Mouse (Mus musculus) left cerebral cortex, adult 9 months (tissue): ENCODE results near the gene Macrod1.

Source experiments
- DNase-seq, 2 experiments: peaks; one replicate each; pipeline ENCODE4 v3.0.0; 2022; ENCODE audit warnings: low spot score in 2 of 2

Gene Macrod1

GRCm38 (mm10) chr19:7168423-7168822 is 111.8 kb downstream of the Macrod1 start:
- DNase-seq, result no peak

- no peak for DNase-seq
Measured at GRCm38 (mm10) chr19:7170916-7171315, 114.3 kb downstream of the Macrod1 start.

GRCm38 (mm10) chr19:7171447-7171846 is 114.8 kb downstream of the Macrod1 start:
- no peak for DNase-seq

GRCm38 (mm10) chr19:7172051-7172866 is 115.6 kb downstream of the Macrod1 start:
- DNase-seq, result peak in 1 of 2 experiments; percentile 72

DNA sequence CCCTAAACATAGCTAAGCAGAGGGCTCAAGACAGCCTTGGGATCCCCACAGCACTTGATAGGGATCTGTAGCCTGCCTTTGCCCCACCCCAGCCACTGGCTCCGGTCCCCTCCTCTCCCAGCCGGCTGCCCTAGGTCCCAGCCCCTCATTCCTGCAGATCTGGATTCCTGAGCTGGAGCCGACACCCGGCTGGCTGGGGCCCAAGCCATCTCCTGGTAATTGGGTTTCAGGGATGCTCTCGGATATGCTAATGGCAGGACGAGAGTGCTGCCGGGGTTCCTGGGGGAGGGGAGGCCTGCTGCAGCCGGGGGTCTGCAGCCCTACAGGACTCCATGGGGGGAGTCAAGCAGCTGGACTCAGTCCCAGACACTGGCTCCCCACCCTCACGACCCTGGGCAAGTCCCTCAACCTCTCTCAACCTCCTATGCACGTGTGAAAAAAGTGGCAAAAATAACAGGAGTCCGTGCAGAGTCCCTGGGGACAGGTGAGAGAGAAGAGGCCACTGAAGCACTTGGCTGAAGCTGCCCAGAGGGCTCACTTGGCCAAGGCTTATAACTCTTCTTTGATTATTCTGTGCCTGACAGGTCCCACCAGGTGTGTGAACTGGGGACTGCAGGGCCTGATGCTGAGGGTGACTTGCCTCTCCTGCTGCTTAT is 119.6 kb downstream of the Macrod1 start:
- DNase-seq, result no peak

DNA sequence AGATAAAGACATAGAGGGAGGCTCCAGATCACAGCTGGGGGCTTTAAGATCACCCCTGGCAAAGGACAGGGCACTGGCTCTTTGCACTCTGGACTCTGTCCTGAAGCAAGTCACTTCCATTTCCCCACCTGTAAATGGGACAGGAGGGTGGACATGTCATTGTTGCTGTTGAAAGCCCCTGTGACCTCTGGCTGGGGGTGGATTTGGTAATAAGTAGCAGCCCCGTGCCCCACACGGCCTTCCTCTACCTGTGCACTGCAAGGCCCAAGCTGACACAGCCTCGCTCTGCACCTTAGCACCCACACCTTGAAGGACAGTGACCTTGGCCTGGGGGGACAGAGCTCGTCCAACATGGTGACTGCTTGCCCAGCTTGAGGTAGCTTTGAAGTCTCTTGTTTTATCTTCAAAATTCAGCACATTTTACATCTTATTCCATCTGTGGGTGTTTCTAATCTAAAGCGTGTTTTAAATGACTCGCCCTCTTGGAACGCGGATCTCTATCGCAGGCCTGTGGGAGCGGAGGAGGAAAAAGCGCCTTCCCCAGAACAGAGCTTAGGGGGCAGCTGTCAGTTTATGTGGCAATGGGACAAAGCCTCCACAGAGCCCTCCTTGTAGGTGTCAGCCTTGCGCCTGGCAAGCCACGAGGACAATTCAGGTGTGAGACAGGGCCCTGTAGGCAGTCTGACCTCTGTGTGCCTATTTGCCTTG is 121.3 kb downstream of the Macrod1 start:
- DNase-seq, result no peak

DNA sequence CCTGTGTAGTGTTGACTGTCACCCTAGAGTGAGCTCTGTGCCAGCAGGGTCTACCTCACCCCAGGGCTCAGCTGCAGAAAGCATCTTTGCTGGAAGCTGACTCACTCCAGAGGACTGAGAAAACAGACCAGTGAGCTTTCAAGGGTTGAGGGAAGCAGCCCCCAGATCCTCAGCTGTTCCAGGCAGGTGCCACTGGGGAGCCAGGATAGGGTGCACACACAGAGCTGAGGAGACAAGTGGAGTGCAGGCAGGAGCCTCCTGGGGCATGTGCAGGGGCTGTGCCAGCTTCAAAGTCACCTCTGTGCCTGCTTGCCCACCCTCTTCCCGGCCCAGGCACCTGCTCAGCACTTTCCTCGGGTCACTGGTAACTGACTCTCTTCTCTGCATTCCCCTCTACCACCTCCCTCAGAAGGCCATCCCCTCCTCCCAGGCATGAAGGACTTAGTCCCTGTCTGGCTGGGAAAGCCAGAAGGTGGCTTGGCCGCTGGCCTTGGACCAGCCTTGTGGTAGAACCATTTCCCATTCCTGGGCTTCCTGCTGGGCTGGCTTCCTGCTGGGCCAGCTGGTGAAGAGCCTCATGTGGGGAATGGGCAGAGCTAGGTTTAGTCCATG is 122.3 kb downstream of the Macrod1 start:
- DNase-seq, result no peak

DNA sequence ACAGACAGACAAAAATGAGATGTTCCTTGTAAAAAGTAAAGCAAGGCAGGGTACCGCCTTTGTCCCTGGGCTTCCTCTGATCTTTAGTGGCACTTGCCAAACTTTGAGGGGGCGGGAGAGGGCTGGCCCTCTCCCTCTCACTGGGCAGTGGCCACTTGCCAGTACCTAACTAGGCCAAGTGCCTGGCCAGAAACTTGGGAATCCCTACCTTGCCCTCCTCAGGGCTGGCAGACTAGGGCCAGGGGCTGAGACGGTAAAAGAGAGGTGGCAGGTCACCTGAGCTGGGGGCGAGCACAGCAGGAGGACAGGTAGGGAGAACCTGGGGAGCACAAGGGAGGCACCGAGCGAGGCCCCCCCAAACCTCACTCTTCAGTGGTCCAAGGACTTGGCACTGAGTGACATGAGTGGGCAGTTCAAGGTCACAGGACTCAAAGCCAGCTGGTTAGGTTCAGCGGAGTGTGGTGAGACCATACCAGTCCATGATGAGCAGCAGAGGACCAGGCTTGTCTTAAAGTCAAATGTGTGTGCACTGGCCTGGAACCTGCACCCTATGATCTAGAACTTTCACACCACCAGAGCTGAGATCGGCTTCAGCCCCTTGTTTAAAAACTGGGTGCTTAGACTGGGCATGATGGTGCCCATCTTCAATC is 124.3 kb downstream of the Macrod1 start:
- no peak for DNase-seq

- DNase-seq, result no peak
Measured at GRCm38 (mm10) chr19:7181496-7181895, 124.9 kb downstream of the Macrod1 start.

GRCm38 (mm10) chr19:7182273-7182949 is 125.8 kb downstream of the Macrod1 start:
- peak in 1 of 2 experiments; percentile 62 for DNase-seq

DNA sequence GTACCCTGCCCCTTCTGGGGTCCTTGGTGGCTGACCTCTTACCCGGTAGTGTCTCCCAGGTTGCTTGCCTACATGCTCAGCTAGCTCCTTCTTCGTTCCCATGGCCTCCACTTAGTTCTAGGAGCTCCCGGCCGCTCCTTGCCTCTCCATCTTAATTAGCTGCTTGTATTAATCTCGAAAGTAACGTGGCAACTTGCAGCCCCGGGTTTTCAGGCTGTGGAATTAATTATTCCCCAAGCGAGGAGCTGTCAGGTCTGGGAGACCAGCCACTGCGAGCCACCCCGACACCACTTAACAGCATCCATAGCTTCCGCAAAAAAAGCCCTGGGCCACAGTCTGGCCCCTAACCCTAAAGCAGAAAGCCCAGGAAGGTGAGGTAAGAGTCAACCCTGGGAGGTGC is 126.8 kb downstream of the Macrod1 start:
- DNase-seq, result no peak

DNA sequence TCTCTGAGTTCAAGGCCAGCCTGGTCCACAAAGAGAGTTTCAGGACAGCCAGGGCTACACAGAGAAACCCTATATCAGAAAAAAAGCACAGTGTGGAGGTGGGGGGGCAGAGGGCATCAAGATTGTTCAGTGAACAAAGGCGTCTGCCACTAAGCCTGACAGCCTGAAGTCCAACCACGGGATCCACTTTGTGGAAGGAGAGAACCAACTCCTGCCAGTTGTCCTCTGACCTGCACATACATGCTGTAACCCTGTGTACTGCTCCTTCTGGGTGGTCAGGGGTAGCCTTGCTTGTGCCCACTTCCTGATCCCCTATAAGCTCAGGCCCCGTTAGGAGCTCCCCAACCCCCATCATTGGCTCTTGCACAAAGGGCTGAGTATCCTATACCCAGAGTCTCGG is 128.4 kb downstream of the Macrod1 start:
- DNase-seq, result no peak

GRCm38 (mm10) chr19:7185715-7186291 is 129.2 kb downstream of the Macrod1 start:
- no peak for DNase-seq

- DNase-seq, result no peak
Measured at GRCm38 (mm10) chr19:7187157-7187556, 130.5 kb downstream of the Macrod1 start.

DNA sequence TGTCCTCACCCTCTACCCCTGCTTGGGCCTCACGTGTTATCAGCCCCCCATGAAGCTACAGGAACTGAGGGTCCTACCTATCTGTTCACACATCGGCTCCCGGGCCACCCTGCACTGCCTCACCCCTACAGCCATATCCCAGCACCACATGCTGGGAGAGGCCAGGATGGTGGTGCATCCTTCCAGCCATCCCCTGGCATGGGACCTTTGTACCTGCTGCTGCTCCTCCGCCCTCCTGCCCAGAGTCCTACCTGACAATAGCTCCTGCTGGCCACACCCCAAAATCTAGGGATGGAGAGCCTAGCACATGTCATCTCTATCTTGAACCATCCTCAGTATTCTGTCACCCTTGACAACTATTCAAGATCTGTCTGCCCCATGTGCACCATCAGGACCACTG is 132.4 kb downstream of the Macrod1 start:
- DNase-seq, result no peak

DNA sequence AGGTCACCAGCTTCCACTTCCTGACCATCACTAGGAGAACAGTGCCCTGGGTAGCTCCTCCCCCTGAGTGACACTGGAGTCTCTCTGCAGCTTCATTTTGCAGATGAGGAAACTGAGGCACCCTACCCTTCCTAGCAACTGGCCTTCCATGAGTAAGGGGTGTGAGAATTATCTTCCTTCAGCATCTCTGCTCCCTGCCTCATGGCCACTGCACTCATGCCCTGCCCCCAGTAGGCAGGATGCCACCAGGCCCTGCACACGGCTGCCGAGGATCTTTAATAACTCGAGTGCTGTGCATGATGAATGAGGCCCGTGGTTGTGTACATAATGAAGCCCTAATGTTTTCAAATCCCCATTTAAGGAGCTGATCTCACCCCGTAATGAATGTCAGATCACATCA is 134.4 kb downstream of the Macrod1 start:
- DNase-seq, result no peak

DNA sequence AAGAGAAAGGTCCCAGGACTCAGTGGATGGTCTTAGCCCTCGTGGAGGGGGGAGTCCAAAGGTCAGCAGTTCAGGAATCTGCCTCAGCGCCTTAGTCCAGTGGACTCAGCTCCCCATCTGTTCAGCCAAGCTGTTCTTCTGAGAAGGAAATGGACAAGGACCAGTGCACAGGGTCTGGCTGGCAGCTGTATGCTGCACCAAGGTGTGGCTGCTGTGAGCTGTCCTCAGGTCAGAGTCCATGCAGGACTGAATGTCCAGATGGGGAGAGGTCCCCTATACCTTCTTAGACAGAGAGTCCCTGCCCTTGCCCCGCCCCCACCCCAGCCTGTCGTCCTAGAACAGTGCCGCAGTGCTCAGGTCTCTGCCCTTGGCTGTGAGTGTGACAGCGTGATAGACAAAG is 135.0 kb downstream of the Macrod1 start:
- no peak for DNase-seq

DNA sequence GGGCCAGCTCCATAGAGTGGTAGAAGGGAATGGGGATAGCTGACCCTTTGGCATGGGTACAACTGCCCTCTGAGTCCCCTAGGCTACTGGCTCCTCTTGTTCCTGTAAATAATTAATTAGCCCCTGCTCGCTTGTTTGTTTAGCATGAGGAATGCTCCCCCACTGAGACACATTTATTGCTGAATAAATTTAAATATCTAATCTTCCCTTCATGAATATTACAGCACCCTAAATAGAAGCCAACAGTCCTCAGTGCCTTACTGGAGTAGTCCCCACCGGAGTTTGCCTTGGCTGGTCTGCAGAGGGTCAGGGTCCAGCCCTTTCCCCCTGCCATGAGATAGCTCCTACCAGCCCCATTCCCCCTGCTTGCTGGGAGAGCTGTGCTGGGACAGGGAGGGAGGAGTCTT is 136.0 kb downstream of the Macrod1 start:
- DNase-seq, result no peak

- DNase-seq, result peak in 1 of 2 experiments; percentile 55
Measured at GRCm38 (mm10) chr19:7195900-7196728, 139.5 kb downstream of the Macrod1 start.

DNA sequence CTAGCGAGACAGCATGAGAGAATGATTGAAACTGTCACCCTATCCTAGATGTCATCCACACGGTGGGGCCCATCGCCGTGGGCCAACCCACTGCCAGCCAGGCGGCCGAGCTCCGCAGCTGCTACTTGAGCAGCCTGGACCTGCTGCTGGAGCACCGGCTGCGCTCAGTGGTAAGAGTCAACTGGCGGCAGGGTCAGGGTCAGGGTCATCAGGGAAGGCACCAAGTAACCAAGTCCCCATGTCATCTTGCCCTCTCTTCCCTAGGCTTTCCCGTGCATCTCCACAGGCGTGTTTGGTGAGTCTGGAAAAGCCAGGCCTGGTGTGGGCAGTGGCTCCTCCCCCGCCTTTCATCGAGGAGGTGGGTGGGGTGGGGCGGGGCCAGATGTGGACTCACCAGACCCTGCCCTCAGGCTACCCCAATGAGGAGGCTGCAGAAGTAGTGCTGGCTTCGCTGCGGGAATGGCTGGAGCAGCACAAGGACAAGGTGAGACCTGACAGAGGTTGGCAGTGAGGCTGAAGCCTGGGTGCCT is 140.2 kb downstream of the Macrod1 start:
- no peak for DNase-seq
